Comparison of ENCODE assay signal across 8 mouse cellular contexts in the genomic region with DNA sequence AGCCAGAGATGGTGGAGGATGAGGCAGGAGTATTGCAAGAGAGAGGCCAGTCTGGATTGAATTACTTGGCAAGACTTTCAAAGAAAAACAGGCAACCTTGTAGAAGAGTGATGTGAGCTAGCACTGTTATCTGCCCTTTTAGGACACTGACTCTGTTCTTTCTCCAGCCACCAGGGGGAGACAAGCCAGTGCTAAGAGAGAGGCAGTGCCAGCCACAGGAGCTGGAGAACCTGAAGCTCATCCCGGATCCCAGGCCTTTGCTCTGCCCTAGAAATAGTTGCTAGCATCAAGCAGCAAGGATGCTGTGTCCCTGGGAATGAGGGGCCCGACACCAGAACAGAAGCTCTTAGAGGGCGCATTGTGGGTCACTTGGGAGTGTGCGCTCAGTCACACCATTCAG. TPM values are rescaled to one million over a fixed set of nuclear protein-coding genes. Genes with fewer than 3 reads are reported as not detected.
A peak's percentile ranks its signal among the peaks of the same experiment; 100 is the strongest.
DNase-seq lines count a peak whose midpoint lies in the region; ATAC-seq and TF ChIP-seq lines count a peak whose summit lies in the region.
"Had no signal": no experiment of that assay in that cellular context is flagged by ENCODE, and none has a peak within 500 bp of the region (broad histone marks: within the 10 kb centered on the region; RNA-seq: fewer than 3 reads in every experiment).

No protein-coding gene starts in this region.

- no peaks in the 10 kb centered on the region for H3K4me1 ChIP-seq in forebrain, embryonic 14.5 days (ENCODE audit: control insufficient read depth, insufficient read depth, low read length)
- no peaks in the 10 kb centered on the region for H3K4me1 ChIP-seq in hindbrain, postnatal 0 days (ENCODE audit: insufficient read depth, low read length)
- H3K4me1 ChIP-seq in midbrain, embryonic 10.5 days, result no peaks in the 10 kb centered on the region
- H3K4me1 ChIP-seq: liver, embryonic 15.5 days had no signal

- no peaks in the 10 kb centered on the region for H3K27me3 ChIP-seq in Patski
- no peaks in the 10 kb centered on the region for H3K27me3 ChIP-seq in forebrain, embryonic 14.5 days (replicated peaks; ENCODE audit: control insufficient read depth, insufficient read depth, low read length)
- no peaks in the 10 kb centered on the region for H3K27me3 ChIP-seq in hindbrain, postnatal 0 days (ENCODE audit: insufficient read depth, low read length)
- no peaks in the 10 kb centered on the region for H3K27me3 ChIP-seq in midbrain, embryonic 10.5 days (ENCODE audit: low read depth, poor library complexity, severe bottlenecking)
- H3K27me3 ChIP-seq: liver, embryonic 15.5 days had no signal

- in situ Hi-C loops in Patski (cut with MboI; ENCODE audit: low pct_unique_long_range_greater_than_20kb), result loop anchor here (5.0 kb wide), 2 partner anchors 100 to 445 kb away; no protein-coding TSS in a partner anchor

- peak; percentile 7 for DNase-seq in Patski (ENCODE audit: low read depth, low spot score)
- peak; percentile 89 for DNase-seq in forebrain, embryonic 14.5 days (ENCODE audit: low spot score)
- peak; percentile 88 for DNase-seq in hindbrain, postnatal 0 days (ENCODE audit: low spot score)
- DNase-seq in layer of hippocampus, postnatal 25 days (ENCODE audit: extremely low spot score in 1 of 2, low spot score in 1 of 2), result peak; percentile 41 to 81
- DNase-seq in midbrain, embryonic 10.5 days (ENCODE audit: low spot score), result peak; percentile 63
- DNase-seq in right cerebral cortex, postnatal 4 days, result peak; percentile 79

- POLR2A ChIA-PET in Patski (lab: Charles Lee), result no interaction called here

- no peaks in the 10 kb centered on the region for H3K9me3 ChIP-seq in forebrain, embryonic 14.5 days (replicated peaks; ENCODE audit: control insufficient read depth, low read length)
- H3K9me3 ChIP-seq in hindbrain, postnatal 0 days (ENCODE audit: low read length), result no peaks in the 10 kb centered on the region
- H3K9me3 ChIP-seq in midbrain, embryonic 10.5 days (replicated peaks), result no peaks in the 10 kb centered on the region
- H3K9me3 ChIP-seq: liver, embryonic 15.5 days had no signal

- TF ChIP-seq CTCF in Patski (IDR thresholded peaks at IDR 0.05), result peak; percentile 84
- TF ChIP-seq CTCF in hindbrain, postnatal 0 days (IDR thresholded peaks at IDR 0.05; ENCODE audit: low read depth), result peak; percentile 93

- no peak overlapping the region for H3K9ac ChIP-seq in forebrain, embryonic 14.5 days (ENCODE audit: low read length)
- H3K9ac ChIP-seq in hindbrain, postnatal 0 days (replicated peaks; ENCODE audit: low read length), result no peak overlapping the region
- H3K9ac ChIP-seq: liver, embryonic 15.5 days had no signal

- WGBS in forebrain, embryonic 14.5 days, result 76% methylated on average over 4 of the region's 4 CpGs
- WGBS in hindbrain, postnatal 0 days, result 76% methylated on average over 4 of the region's 4 CpGs
- 75% methylated on average over 4 of the region's 4 CpGs for WGBS in midbrain, embryonic 10.5 days

- H3K36me3 ChIP-seq in forebrain, embryonic 14.5 days (ENCODE audit: control insufficient read depth, insufficient read depth, low read length), result peaks cover 23% of the 10 kb centered on the region
- peaks cover 28% of the 10 kb centered on the region; the same call in 1 of the 2 replicates for H3K36me3 ChIP-seq in hindbrain, postnatal 0 days (ENCODE audit: insufficient read depth, low read length)
- peaks cover 76% of the 10 kb centered on the region for H3K36me3 ChIP-seq in midbrain, embryonic 10.5 days
- H3K36me3 ChIP-seq: liver, embryonic 15.5 days had no signal

- no peak overlapping the region for H3K4me2 ChIP-seq in forebrain, embryonic 14.5 days (ENCODE audit: low read length)
- no peak overlapping the region for H3K4me2 ChIP-seq in hindbrain, postnatal 0 days (ENCODE audit: low read depth, low read length)
- H3K4me2 ChIP-seq: liver, embryonic 15.5 days had no signal

- no peak for ATAC-seq in Patski
- ATAC-seq in cerebellum, adult (ENCODE audit: insufficient number of reproducible peaks, low FRiP score, low TSS enrichment), result peak; percentile 75
- ATAC-seq in forebrain, embryonic 14.5 days, result peak; percentile 80
- peak; percentile 85 for ATAC-seq in hindbrain, postnatal 0 days

- CTCF ChIA-PET in Patski (lab: Charles Lee), result interaction anchor here (0.6 to 2.8 kb wide), 9 partner anchors 21 to 442 kb away, joined by 3 to 31 read pairs (median 4); no protein-coding TSS in a partner anchor

- no peak overlapping the region for H3K4me3 ChIP-seq in forebrain, embryonic 14.5 days (ENCODE audit: low read depth, low read length)
- H3K4me3 ChIP-seq in hindbrain, postnatal 0 days (ENCODE audit: low read length), result no peak overlapping the region
- H3K4me3 ChIP-seq in midbrain, embryonic 10.5 days, result no peak overlapping the region
- H3K4me3 ChIP-seq: liver, embryonic 15.5 days had no signal

- no peak overlapping the region for H3K27ac ChIP-seq in forebrain, embryonic 14.5 days (ENCODE audit: low read depth, low read length)
- no peak overlapping the region for H3K27ac ChIP-seq in hindbrain, postnatal 0 days
- H3K27ac ChIP-seq in midbrain, embryonic 10.5 days (replicated peaks), result no peak overlapping the region
- H3K27ac ChIP-seq: liver, embryonic 15.5 days had no signal

RNA-seq across cellular contexts. Expression of gene Dnajc27, which starts 25.0 kb away (rescaled TPM):
- 9.3 TPM for polyA plus RNA-seq in Patski (2021)
- polyA plus RNA-seq in forebrain, embryonic 14.5 days (2014; fragmentation: Nextera tagmentation; extraction: Ambion mirVana), result 8.7 and 10.2 TPM in 2 replicates
- 47.4 and 49.5 TPM in 2 replicates for total RNA-seq in hindbrain, postnatal 0 days (2014; rRNA removed)
- 24.2 and 25.2 TPM in 2 replicates for polyA plus RNA-seq in hindbrain, postnatal 0 days (2015; fragmentation: Nextera tagmentation; extraction: Ambion mirVana)
- total RNA-seq in layer of hippocampus, postnatal 25 days (2021), result 10 to 100 TPM; 86.7 to 87.9 TPM
- polyA plus RNA-seq in midbrain, embryonic 10.5 days (2016; fragmentation: Nextera tagmentation; extraction: Ambion mirVana), result 11.6 and 13.6 TPM in 2 replicates

RNA-seq across cellular contexts. Expression of gene Adcy3, which starts 25.5 kb away (rescaled TPM):
- polyA plus RNA-seq in Patski (2021), result 1.6 TPM
- 5.3 and 6.5 TPM in 2 replicates for polyA plus RNA-seq in forebrain, embryonic 14.5 days (2014; fragmentation: Nextera tagmentation; extraction: Ambion mirVana)
- total RNA-seq in hindbrain, postnatal 0 days (2014; rRNA removed), result 40.4 and 40.9 TPM in 2 replicates
- 11.5 and 12.5 TPM in 2 replicates for polyA plus RNA-seq in hindbrain, postnatal 0 days (2015; fragmentation: Nextera tagmentation; extraction: Ambion mirVana)
- 10 to 100 TPM; 50.4 to 51.7 TPM for total RNA-seq in layer of hippocampus, postnatal 25 days (2021)
- polyA plus RNA-seq in midbrain, embryonic 10.5 days (2016; fragmentation: Nextera tagmentation; extraction: Ambion mirVana), result 4.6 and 4.8 TPM in 2 replicates

Comparison
In these comparisons a context has a peak if more than half of its experiments do, and no peak if none do; other contexts are left out.
1. DNase-seq: peak in every context shown above with its lines; median percentile 89 in forebrain, embryonic 14.5 days; 88 in hindbrain, postnatal 0 days; 79 in right cerebral cortex, postnatal 4 days; 63 in midbrain, embryonic 10.5 days; 61 in layer of hippocampus, postnatal 25 days; 7 in Patski.